Comparison of ENCODE assay signal across 27 mouse cellular contexts in genomic region chr8:120016424-120016823, GRCm38 (mm10). TPM values are rescaled to one million over a fixed set of nuclear protein-coding genes. Genes with fewer than 3 reads are reported as not detected.
DNase-seq lines count a peak whose midpoint lies in the region; ATAC-seq and TF ChIP-seq lines count a peak whose summit lies in the region.
"Had no signal": no experiment of that assay in that cellular context is flagged by ENCODE, and none has a peak within 500 bp of the region (broad histone marks: within the 10 kb centered on the region; RNA-seq: fewer than 3 reads in every experiment).

No protein-coding gene starts in this region.

- ATAC-seq in hematopoietic stem cell, adult 5-6 weeks (replicated peaks in 1 of 2; ENCODE audit: insufficient read depth in 1 of 2, low FRiP score in 2 of 2, low TSS enrichment in 1 of 2, low read depth in 1 of 2, poor library complexity in 2 of 2, severe bottlenecking in 2 of 2): peak; percentile 67 to 83
- ATAC-seq: hindbrain, postnatal 0 days; intestine, embryonic 16.5 days had no signal

- H3K36me3 ChIP-seq in C2C12 (ENCODE audit: control insufficient read depth, insufficient read depth): no peaks in the 10 kb centered on the region
- no peaks in the 10 kb centered on the region for H3K36me3 ChIP-seq in splenic B cell, adult 2 months (ENCODE audit: control insufficient read depth, insufficient read depth, low read length, poor library complexity, severe bottlenecking)
- H3K36me3 ChIP-seq: embryonic facial prominence, embryonic 12.5 days; forebrain, embryonic 12.5 days; heart, embryonic 10.5 days; hindbrain, embryonic 10.5 days; limb, embryonic 15.5 days; midbrain, embryonic 12.5 days; neural tube, embryonic 12.5 days had no signal

- DNase-seq in NIH3T3 (ENCODE audit: low read depth): peak; percentile 68
- peak; percentile 5 for DNase-seq in splenic B cell, adult 2 months (ENCODE audit: low read depth, low spot score)
- no peak for DNase-seq in right cerebral cortex, postnatal 4 days
- DNase-seq in kidney, postnatal 4 days: no peak
- DNase-seq in layer of hippocampus, adult 11-12 months (ENCODE audit: low spot score): no peak
- DNase-seq: adrenal gland, postnatal 36 days; cerebellum, adult 11 months; cerebellum, adult 9-11 months; gastrocnemius, adult 2 months; kidney, postnatal 36 days; layer of hippocampus, adult 9-11 months; left cerebral cortex, postnatal 4 days; lung, adult 18-20 months; lung, postnatal 10 days; retina, postnatal 1 day had no signal

- no peak overlapping the region for H3K4me3 ChIP-seq in C2C12 (ENCODE audit: insufficient read depth, poor library complexity, severe bottlenecking)
- H3K4me3 ChIP-seq: embryonic facial prominence, embryonic 12.5 days; erythroblast, embryonic 14.5 days; forebrain, embryonic 12.5 days; gastrocnemius, adult 2 months; heart, embryonic 10.5 days; hindbrain, embryonic 10.5 days; limb, embryonic 15.5 days; midbrain, embryonic 12.5 days; neural tube, embryonic 12.5 days had no signal

- H3K79me2 ChIP-seq in C2C12 (ENCODE audit: control insufficient read depth, insufficient read depth): no peaks in the 10 kb centered on the region

- TF ChIP-seq CTCF in C2C12 (IDR thresholded peaks at IDR 0.05; ENCODE audit: control insufficient read depth, insufficient read depth, insufficient read length): no peak

- H3K27me3 ChIP-seq in C2C12 (ENCODE audit: control insufficient read depth, insufficient read depth, insufficient read length): peaks cover 37% of the 10 kb centered on the region
- no peaks in the 10 kb centered on the region for H3K27me3 ChIP-seq in splenic B cell, adult 2 months (ENCODE audit: control insufficient read depth, insufficient read depth, low read length, poor library complexity, severe bottlenecking)
- H3K27me3 ChIP-seq: embryonic facial prominence, embryonic 12.5 days; forebrain, embryonic 12.5 days; limb, embryonic 15.5 days had no signal

- peak overlapping the region; percentile 31 for H3ac ChIP-seq in C2C12 (ENCODE audit: control insufficient read depth, insufficient read length, low read depth)

- H3K79me3 ChIP-seq in C2C12 (ENCODE audit: low read depth): no peaks in the 10 kb centered on the region

TF ChIP-seq in C2C12, 6 proteins besides CTCF, POLR2A, EP300 and RAD21:
- TF ChIP-seq FOSL1 (IDR thresholded peaks at IDR 0.05; ENCODE audit: insufficient read depth, low read length, poor library complexity, severe bottlenecking): no peak
- no peak for TF ChIP-seq USF1 (IDR thresholded peaks at IDR 0.05; ENCODE audit: low read depth)
- TF ChIP-seq MYOG (IDR thresholded peaks at IDR 0.05; ENCODE audit: control insufficient read depth, extremely low read depth, insufficient read length): no peak
- TF ChIP-seq CEBPB (IDR thresholded peaks at IDR 0.05; ENCODE audit: low read depth): no peak
- no peak for TF ChIP-seq MYOD1 (IDR thresholded peaks at IDR 0.05; ENCODE audit: control insufficient read depth, insufficient read length, low read depth)
- TF ChIP-seq MAX (IDR thresholded peaks at IDR 0.05): no peak

RNA-seq across cellular contexts. Expression of gene Crispld2, which starts 24.2 kb away (rescaled TPM):
- 0.13 TPM for polyA plus RNA-seq in C2C12 (2012; fragmentation: generic; extraction: Trizol)
- 2.1 and 6.6 TPM in 2 replicates for total RNA-seq in hematopoietic stem cell, adult 5-6 weeks (2017)
- polyA plus RNA-seq: erythroblast, embryonic 14.5 days had no signal

Comparison
In these comparisons a context has a peak if more than half of its experiments do, and no peak if none do; other contexts are left out.
1. DNase-seq: peak in NIH3T3 (single experiment) and splenic B cell, adult 2 months (single experiment); none in right cerebral cortex, postnatal 4 days (single experiment), kidney, postnatal 4 days (0 of 2) and layer of hippocampus, adult 11-12 months (single experiment).